Mouse (Mus musculus): ENCODE results near the gene Tekt3. TPM values are rescaled to one million over a fixed set of nuclear protein-coding genes. Genes with fewer than 3 reads are reported as not detected.

Tekt3 gene
- polyA plus RNA-seq, 1 experiment, result not detected

DNA sequence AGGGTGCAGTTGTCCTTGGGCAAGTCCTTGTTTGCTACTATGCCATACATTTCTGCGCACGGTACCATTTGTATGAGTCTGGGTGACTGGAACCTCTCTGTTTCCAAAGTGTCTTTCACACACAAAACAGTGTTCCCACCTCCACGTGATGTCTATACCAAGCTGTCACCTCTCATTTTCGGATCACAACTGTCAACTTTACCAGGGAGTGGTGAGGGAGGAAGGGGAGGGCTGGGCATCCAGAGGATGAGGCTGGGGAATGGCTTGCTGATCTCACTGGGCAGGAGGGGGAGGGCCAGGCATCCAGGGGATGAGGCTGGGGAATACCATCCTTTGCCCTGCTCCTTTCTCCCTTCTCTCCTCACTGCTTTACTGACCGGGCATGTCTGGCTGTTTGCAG is 72.6 kb downstream of the Tekt3 start:
- H3K27ac ChIP-seq (ENCODE audit: insufficient read depth, low read depth, low read length), result no peak overlapping the region
- TF ChIP-seq CTCF (IDR thresholded peaks at IDR 0.05; ENCODE audit: insufficient read depth, low read depth, low read length) (no peak), POLR2A (IDR thresholded peaks at IDR 0.05; ENCODE audit: insufficient read depth, low read depth, low read length) (no peak)
- peaks cover 24% of the 10 kb centered on the region for H3K4me1 ChIP-seq (ENCODE audit: control insufficient read depth, insufficient read depth, low read length)
- WGBS, result 83% methylated on average over 5 of the region's 5 CpGs
- H3K4me3 ChIP-seq (ENCODE audit: insufficient read depth, low read depth, low read length), result no peak overlapping the region

DNA sequence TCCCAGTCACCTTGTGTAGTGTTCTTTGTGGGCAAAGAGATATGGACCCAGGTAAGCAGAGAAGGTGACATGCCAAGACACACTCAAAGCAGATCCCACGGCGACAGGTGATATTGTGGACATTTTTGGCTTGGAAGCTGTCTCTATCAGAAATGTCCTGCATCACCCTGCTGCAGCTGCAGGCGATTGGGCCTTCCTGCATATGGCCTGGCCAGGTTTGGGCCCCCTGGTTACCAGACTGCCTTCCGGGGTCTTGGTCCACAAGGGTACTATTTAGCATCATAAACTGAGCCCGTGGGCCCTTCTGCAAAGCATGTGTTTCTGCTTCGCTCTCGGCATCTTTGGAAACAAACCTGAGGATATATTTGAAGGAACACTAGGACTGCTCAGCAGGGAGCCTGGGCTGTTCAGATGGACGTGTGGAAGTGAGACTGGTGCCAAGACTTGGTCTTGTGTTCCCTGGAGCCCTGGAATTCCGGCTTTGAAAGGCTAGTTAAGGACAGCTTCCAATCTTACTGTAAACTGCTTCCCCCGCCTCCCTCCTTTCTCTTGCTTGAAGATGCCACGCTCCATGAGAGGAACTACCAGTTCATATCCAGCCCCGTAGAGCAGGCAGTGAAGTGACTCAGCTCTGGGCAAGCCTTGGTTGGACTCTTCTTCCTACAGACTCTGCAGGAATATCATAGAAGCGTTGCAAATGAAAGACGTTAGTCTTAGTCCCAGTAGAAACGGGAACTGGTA is 73.5 kb downstream of the Tekt3 start:
- TF ChIP-seq POLR2A (IDR thresholded peaks at IDR 0.05; ENCODE audit: insufficient read depth, low read depth, low read length), result no peak
- no peak for TF ChIP-seq CTCF (IDR thresholded peaks at IDR 0.05; ENCODE audit: insufficient read depth, low read depth, low read length)
- WGBS, result 55% methylated on average over 15 of the region's 15 CpGs
- no peak overlapping the region for H3K27ac ChIP-seq (ENCODE audit: insufficient read depth, low read depth, low read length)
- peaks cover 23% of the 10 kb centered on the region for H3K4me1 ChIP-seq (ENCODE audit: control insufficient read depth, insufficient read depth, low read length)
- H3K4me3 ChIP-seq (ENCODE audit: insufficient read depth, low read depth, low read length), result no peak overlapping the region

DNA sequence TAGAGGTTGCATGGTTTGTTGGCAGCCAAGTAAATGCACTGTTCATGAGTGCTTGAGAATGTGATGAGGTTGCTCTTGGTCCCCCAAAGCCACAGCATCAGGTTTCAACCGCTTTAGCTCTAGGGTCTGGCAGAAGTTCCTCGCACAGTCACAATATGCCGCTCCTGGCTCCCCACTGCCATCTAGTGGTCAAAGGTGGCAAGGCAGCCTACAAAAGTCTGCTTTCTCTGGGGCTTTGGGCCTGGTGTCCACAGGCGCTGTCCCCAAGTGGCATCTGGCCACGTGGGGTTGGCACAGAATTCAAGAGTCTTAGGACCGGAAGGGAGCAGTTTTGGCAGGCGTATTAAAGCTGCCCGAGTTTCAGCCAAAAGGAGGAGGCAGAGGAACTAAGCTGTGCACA is 74.2 kb downstream of the Tekt3 start:
- peak; percentile 95 for TF ChIP-seq CTCF (IDR thresholded peaks at IDR 0.05; ENCODE audit: insufficient read depth, low read depth, low read length)
- no peak for TF ChIP-seq POLR2A (IDR thresholded peaks at IDR 0.05; ENCODE audit: insufficient read depth, low read depth, low read length)
- H3K27ac ChIP-seq (ENCODE audit: insufficient read depth, low read depth, low read length), result no peak overlapping the region
- no peak overlapping the region for H3K4me3 ChIP-seq (ENCODE audit: insufficient read depth, low read depth, low read length)
- peaks cover 19% of the 10 kb centered on the region for H3K4me1 ChIP-seq (ENCODE audit: control insufficient read depth, insufficient read depth, low read length)
- WGBS, result 2% methylated on average over 8 of the region's 8 CpGs

DNA sequence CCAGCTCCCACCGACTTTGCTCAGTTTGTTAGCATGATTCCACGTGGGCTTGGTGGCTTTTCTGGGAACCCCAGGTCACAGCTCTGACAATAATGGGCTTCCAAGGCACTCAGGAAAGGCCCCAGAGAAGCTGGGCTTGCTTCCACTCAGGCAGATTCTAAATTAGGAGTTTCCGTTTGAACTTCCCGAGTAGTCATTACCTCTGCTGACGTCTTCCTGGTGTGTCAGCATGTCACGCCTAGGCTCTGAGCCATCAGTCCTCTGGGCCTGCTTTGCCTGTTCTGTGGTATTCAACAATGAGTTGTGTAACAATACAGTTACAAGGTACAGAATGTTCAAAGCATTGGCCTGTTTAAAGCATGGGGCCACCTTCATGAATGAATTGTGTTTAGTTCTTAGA is 74.8 kb downstream of the Tekt3 start:
- Histone ChIP-seq H3K4me3 (ENCODE audit: insufficient read depth, low read depth, low read length) (no peak overlapping the region), H3K27ac (ENCODE audit: insufficient read depth, low read depth, low read length) (peak overlapping the region; percentile 49), H3K4me1 (ENCODE audit: control insufficient read depth, insufficient read depth, low read length) (peaks cover 14% of the 10 kb centered on the region)
- 39% methylated on average over 6 of the region's 6 CpGs for WGBS
- TF ChIP-seq CTCF (IDR thresholded peaks at IDR 0.05; ENCODE audit: insufficient read depth, low read depth, low read length), result no peak
- TF ChIP-seq POLR2A (IDR thresholded peaks at IDR 0.05; ENCODE audit: insufficient read depth, low read depth, low read length), result no peak

DNA sequence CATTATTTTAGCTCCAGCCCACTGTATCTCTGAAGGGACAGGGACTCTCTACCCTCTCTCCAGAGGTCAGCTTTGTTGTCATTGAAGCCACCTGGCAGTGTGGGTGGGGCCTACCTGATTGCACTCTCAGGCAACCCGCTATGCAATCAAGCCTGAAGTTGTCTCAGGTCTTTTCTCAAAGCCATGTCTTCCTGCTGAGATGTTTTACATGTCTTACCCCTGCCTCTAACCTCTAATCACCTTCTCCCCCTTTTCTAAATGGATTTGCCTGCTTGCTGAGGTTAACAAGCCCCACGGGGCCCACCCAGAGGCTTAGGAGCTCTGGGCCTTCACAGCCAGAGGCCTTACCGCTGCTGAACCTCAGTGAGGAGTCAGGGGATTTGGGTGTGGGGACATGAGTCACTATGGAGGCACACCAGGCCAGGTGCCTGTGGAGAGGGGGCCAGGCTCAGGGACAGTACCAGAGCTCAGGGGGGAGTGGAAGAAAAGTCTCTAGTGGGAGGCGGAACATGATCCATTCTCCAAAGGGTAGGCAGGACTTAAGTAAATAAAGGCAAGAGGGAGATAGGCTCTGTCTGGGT is 75.5 kb downstream of the Tekt3 start:
- TF ChIP-seq CTCF (IDR thresholded peaks at IDR 0.05; ENCODE audit: insufficient read depth, low read depth, low read length) (no peak), POLR2A (IDR thresholded peaks at IDR 0.05; ENCODE audit: insufficient read depth, low read depth, low read length) (no peak)
- WGBS, result 91% methylated on average over 4 of the region's 4 CpGs
- H3K4me1 ChIP-seq (ENCODE audit: control insufficient read depth, insufficient read depth, low read length), result peaks cover 9% of the 10 kb centered on the region
- no peak overlapping the region for H3K4me3 ChIP-seq (ENCODE audit: insufficient read depth, low read depth, low read length)
- no peak overlapping the region for H3K27ac ChIP-seq (ENCODE audit: insufficient read depth, low read depth, low read length)

DNA sequence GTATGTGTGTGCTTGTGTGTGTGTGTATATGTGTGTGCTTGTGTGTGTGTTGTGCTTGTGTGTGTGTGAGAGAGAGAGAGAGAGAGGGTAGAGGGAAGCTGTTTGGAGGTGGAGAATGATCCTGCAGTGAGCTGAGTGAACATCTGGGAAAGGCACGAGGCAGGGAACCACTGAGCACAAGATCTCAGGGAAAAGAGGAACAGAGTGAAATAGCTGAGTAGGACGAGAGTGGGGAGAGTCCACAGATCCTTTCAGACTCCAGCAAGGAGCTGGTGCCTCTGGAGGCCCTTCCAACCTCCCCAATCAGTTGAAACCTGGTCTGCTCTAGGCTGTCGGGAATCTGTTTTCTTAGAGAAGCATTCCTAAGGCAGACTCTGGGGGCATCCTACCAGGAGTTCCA is 77.3 kb downstream of the Tekt3 start:
- no peak overlapping the region for H3K4me3 ChIP-seq (ENCODE audit: insufficient read depth, low read depth, low read length)
- H3K27ac ChIP-seq (ENCODE audit: insufficient read depth, low read depth, low read length), result no peak overlapping the region
- 55% methylated on average over 3 of the region's 3 CpGs for WGBS
- TF ChIP-seq POLR2A (IDR thresholded peaks at IDR 0.05; ENCODE audit: insufficient read depth, low read depth, low read length), result no peak
- TF ChIP-seq CTCF (IDR thresholded peaks at IDR 0.05; ENCODE audit: insufficient read depth, low read depth, low read length), result no peak
- H3K4me1 ChIP-seq (ENCODE audit: control insufficient read depth, insufficient read depth, low read length), result no peaks in the 10 kb centered on the region

DNA sequence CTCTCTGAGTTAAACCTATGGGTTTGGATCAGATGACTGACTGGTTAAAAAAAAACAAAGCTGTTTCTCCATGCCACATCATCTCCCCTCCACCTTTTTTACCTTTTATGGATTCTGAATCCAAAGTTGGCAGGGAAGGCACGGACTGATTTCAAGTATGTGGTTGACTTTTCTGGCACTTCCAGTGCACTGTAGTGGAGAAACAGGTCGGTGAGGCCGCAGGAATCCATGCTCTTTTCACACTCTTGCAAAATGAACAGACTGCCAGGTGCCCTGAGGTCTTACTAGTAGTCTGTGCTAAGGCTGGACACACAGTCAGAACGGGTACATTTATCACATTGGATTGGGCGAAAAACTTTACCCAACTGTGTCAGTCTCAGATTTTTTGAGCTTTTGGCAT is 80.9 kb downstream of the Tekt3 start:
- 92% methylated on average over 5 of the region's 5 CpGs for WGBS
- Histone ChIP-seq H3K4me3 (ENCODE audit: insufficient read depth, low read depth, low read length) (no peak overlapping the region), H3K27ac (ENCODE audit: insufficient read depth, low read depth, low read length) (no peak overlapping the region), H3K4me1 (ENCODE audit: control insufficient read depth, insufficient read depth, low read length) (no peaks in the 10 kb centered on the region)
- TF ChIP-seq CTCF (IDR thresholded peaks at IDR 0.05; ENCODE audit: insufficient read depth, low read depth, low read length) (no peak), POLR2A (IDR thresholded peaks at IDR 0.05; ENCODE audit: insufficient read depth, low read depth, low read length) (no peak)

DNA sequence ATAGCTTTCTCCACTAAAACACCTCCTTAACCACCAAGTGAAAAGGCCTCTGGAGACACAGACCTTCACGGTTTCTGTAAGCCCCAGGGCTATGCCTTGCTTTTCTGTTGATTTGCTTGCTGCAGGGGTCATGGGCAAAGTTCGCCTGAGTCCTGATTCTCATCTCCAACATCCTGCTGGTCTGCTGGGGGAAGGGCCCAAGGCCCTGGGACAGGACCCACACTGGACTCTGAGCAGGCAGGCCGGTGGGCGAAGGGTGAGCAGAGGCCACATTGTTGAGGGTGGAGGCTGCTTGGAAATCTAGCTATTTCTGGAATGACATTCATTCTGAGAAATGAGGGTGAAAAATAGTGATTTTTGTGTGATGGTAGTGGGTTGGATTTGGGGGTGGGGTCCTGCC is 81.4 kb downstream of the Tekt3 start:
- H3K27ac ChIP-seq (ENCODE audit: insufficient read depth, low read depth, low read length), result no peak overlapping the region
- H3K4me1 ChIP-seq (ENCODE audit: control insufficient read depth, insufficient read depth, low read length), result no peaks in the 10 kb centered on the region
- no peak for TF ChIP-seq POLR2A (IDR thresholded peaks at IDR 0.05; ENCODE audit: insufficient read depth, low read depth, low read length)
- TF ChIP-seq CTCF (IDR thresholded peaks at IDR 0.05; ENCODE audit: insufficient read depth, low read depth, low read length), result no peak
- H3K4me3 ChIP-seq (ENCODE audit: insufficient read depth, low read depth, low read length), result no peak overlapping the region
- 89% methylated on average over 4 of the region's 4 CpGs for WGBS

DNA sequence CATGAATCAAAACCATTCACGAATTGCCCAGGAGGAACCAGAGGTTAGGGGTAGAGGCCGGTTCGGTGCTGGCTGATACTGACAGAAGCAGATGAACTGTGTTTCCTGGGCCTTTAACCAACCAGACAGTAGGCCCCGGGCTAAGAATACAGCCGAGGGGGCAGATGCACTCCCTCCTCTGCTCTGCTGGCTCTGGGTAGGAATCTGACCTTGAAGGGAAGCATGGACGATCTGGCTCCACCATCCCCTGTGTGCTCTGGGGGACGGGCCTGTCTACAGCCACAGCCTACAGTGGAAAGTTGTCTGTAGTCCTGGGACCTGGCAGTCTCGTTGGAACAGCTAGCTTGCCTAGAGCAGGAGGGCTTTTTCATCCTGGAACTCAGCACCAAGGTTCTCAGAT is 82.0 kb downstream of the Tekt3 start:
- 85% methylated on average over 8 of the region's 8 CpGs for WGBS

More for the DNA sequence above, 82.0 kb downstream of the Tekt3 start:
- Histone ChIP-seq H3K27ac (ENCODE audit: insufficient read depth, low read depth, low read length) (no peak overlapping the region), H3K4me1 (ENCODE audit: control insufficient read depth, insufficient read depth, low read length) (no peaks in the 10 kb centered on the region), H3K4me3 (ENCODE audit: insufficient read depth, low read depth, low read length) (no peak overlapping the region)
- TF ChIP-seq CTCF (IDR thresholded peaks at IDR 0.05; ENCODE audit: insufficient read depth, low read depth, low read length), result no peak
- no peak for TF ChIP-seq POLR2A (IDR thresholded peaks at IDR 0.05; ENCODE audit: insufficient read depth, low read depth, low read length)

Other genes starting within 250 kb of the Tekt3 start
- gene Trim16, start 241.4 kb upstream of the Tekt3 start, polyA plus RNA-seq (2012; ENCODE audit: insufficient read depth, insufficient read length, low replicate concordance, missing spikeins), result not detected in 2 replicates
- not detected in 2 replicates for gene Fbxw10, start 214.6 kb upstream of the Tekt3 start, polyA plus RNA-seq (2012; ENCODE audit: insufficient read depth, insufficient read length, low replicate concordance, missing spikeins)
- not detected in 2 replicates for gene Tvp23b, start 182.2 kb upstream of the Tekt3 start, polyA plus RNA-seq (2012; ENCODE audit: insufficient read depth, insufficient read length, low replicate concordance, missing spikeins)
- not detected in 2 replicates for gene Cdrt4, start 110.5 kb upstream of the Tekt3 start, polyA plus RNA-seq (2012; ENCODE audit: insufficient read depth, insufficient read length, low replicate concordance, missing spikeins)
- not detected in 2 replicates for gene Pmp22, start 67.3 kb downstream of the Tekt3 start, polyA plus RNA-seq (2012; ENCODE audit: insufficient read depth, insufficient read length, low replicate concordance, missing spikeins)

Measured in olfactory bulb, adult 2 months (tissue).